Mouse (Mus musculus) spleen, adult 2 months (tissue): ENCODE measurements around the gene Arsk.

Experiments used
- CTCF ChIP-seq: fragments of 200-500 bp; IDR thresholded peaks from 2 replicates; pipeline ENCODE4 v1.5.1; 2011; ENCODE audit warnings: mild to moderate bottlenecking, inconsistent platforms; ENCODE audit not compliant: insufficient read depth, insufficient read length, insufficient replicate concordance; ENCODE audit errors: extremely low read depth
- POLR2A ChIP-seq: fragments of 200-500 bp; IDR thresholded peaks from 2 replicates; pipeline ENCODE4 v1.6.1; 2011; ENCODE audit warnings: low read depth, low read length, inconsistent platforms

DNA sequence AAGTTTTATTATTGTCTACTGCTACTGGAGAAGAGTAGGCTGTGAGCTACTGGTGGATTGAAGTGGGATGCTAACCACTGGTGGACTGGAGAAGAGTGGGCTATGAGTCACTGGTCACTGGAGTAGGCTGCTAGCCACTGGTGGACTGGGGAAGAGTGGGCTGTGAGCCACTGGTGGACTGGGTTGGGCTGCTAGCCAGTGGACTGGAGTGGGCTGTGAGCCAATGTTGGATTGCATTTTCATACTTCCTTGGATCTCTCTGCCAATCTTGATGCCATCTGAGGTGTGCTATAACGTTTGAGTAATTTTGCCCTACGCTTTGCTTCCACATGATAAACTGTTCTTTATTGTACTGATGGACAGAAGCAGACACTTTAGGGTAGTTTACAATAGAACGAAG lies 36.3 kb downstream of the Arsk start:
- TF ChIP-seq CTCF (no peak), POLR2A (no peak)
